Mouse (Mus musculus): ENCODE measurements around the gene Scyl2. TPM values are rescaled to one million over a fixed set of nuclear protein-coding genes. Genes with fewer than 3 reads are reported as not detected.
A peak's percentile ranks its signal among the peaks of the same experiment; 100 is the strongest.

Scyl2 gene
- polyA plus RNA-seq, 1 experiment: 7.3 TPM

DNA sequence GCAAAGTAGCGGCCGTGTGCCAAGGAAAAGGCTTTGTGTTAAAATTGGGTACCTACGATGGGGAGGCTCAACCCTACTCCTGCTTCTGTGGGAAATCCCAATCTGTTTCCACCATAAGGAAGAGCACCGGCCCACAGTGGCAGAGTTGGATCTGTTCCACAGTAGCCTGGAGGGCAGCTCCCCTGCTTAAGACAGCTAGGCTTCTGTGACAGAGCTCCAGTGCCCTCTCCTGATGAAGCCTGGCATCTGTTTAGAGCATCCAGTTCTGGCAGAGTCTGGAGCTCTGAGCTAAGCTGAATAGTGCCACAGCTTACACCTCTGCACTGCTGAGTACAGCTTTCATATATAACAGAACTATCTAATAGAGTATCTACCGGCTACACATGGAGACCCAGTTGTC lies 51.1 kb downstream of the Scyl2 start:
- no peak for DNase-seq (ENCODE audit: low read depth in 1 of 2, low spot score in 2 of 2)
- no peaks in the 10 kb centered on the region for H3K27me3 ChIP-seq (ENCODE audit: control insufficient read depth, insufficient read depth, low read length)
- TF ChIP-seq POLR2A (IDR thresholded peaks at IDR 0.05; ENCODE audit: low read depth, low read length) (no peak), CTCF (IDR thresholded peaks at IDR 0.05; ENCODE audit: extremely low read depth, insufficient read depth, insufficient read length, insufficient replicate concordance) (no peak)
- H3K4me1 ChIP-seq (ENCODE audit: control insufficient read depth, insufficient read depth, insufficient read length): no peaks in the 10 kb centered on the region
- no peak overlapping the region for H3K4me3 ChIP-seq (ENCODE audit: extremely low read depth, insufficient read depth, insufficient read length)
- H3K27ac ChIP-seq (ENCODE audit: insufficient read depth, low read length): no peak overlapping the region
- WGBS: 82% methylated on average over 5 of the region's 5 CpGs
- no peaks in the 10 kb centered on the region; the same call in none of the 2 replicates for H3K36me3 ChIP-seq (ENCODE audit: control insufficient read depth, insufficient read depth, low read length)

DNA sequence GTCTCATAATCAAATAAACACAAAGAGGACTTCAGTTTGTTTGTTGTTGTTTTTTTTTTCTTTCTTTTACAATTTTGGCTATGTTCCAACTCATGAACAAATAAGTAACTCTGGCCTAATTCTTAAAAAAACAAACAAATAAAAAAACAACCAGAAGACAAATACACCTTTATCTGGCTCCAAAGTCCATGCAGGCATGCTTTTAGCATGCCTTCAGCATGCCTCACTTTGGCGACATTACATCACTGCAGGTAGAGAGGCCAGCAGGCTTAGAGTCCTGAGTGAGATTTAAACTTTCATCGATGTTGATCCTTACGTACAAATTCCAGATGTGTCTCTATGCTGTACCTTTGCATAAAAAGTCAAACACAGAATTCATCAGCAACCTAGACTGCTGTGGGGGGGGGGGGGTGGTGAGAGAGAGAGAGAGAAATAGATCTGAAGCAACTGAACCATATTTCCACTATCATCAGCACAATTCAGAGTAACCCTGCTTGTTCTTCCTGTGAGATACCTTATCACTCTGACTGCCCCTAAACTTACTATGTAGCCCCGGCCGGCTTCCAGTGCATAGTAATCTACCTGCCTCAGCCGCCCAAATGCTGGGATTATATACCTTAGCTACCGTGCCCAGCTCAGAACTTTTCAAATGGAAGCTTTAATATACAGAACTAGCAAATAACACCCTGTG lies 52.2 kb downstream of the Scyl2 start:
- no peak for TF ChIP-seq CTCF (IDR thresholded peaks at IDR 0.05; ENCODE audit: extremely low read depth, insufficient read depth, insufficient read length, insufficient replicate concordance)
- TF ChIP-seq POLR2A (IDR thresholded peaks at IDR 0.05; ENCODE audit: low read depth, low read length): no peak
- H3K36me3 ChIP-seq (ENCODE audit: control insufficient read depth, insufficient read depth, low read length): no peaks in the 10 kb centered on the region; the same call in 1 of the 2 replicates
- no peak overlapping the region for H3K4me3 ChIP-seq (ENCODE audit: extremely low read depth, insufficient read depth, insufficient read length)
- no peak for DNase-seq (ENCODE audit: low read depth in 1 of 2, low spot score in 2 of 2)
- no peak overlapping the region for H3K27ac ChIP-seq (ENCODE audit: insufficient read depth, low read length)
- no peaks in the 10 kb centered on the region for H3K4me1 ChIP-seq (ENCODE audit: control insufficient read depth, insufficient read depth, insufficient read length)
- no peaks in the 10 kb centered on the region for H3K27me3 ChIP-seq (ENCODE audit: control insufficient read depth, insufficient read depth, low read length)
- 92% methylated on average over 7 of the region's 7 CpGs for WGBS

DNA sequence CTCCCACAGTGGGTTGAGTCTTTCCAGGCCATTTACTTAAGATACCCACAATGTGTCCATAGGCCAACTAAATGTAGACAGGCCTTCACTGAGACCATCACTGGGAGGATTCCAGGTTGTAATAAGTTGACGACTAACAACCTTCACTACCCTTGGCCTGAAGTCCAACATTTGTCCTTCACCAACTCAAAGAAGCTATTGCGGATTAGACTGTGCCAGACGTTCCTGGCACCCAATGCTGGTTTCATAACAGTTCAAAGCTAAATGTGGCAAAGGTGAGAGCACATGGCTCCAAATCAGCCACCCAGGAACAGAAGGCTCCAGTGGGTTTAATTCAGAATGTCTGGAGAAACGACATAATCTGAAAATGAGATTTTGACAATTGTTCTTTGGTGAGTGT lies 53.0 kb downstream of the Scyl2 start:
- no peak overlapping the region for H3K4me3 ChIP-seq (ENCODE audit: extremely low read depth, insufficient read depth, insufficient read length)
- no peak for DNase-seq (ENCODE audit: low read depth in 1 of 2, low spot score in 2 of 2)
- H3K36me3 ChIP-seq (ENCODE audit: control insufficient read depth, insufficient read depth, low read length): no peaks in the 10 kb centered on the region
- no peaks in the 10 kb centered on the region for H3K27me3 ChIP-seq (ENCODE audit: control insufficient read depth, insufficient read depth, low read length)
- TF ChIP-seq POLR2A (IDR thresholded peaks at IDR 0.05; ENCODE audit: low read depth, low read length) (no peak), CTCF (IDR thresholded peaks at IDR 0.05; ENCODE audit: extremely low read depth, insufficient read depth, insufficient read length, insufficient replicate concordance) (no peak)
- no peak overlapping the region for H3K27ac ChIP-seq (ENCODE audit: insufficient read depth, low read length)
- H3K4me1 ChIP-seq (ENCODE audit: control insufficient read depth, insufficient read depth, insufficient read length): no peaks in the 10 kb centered on the region
- WGBS: 92% methylated on average over 4 of the region's 4 CpGs

DNA sequence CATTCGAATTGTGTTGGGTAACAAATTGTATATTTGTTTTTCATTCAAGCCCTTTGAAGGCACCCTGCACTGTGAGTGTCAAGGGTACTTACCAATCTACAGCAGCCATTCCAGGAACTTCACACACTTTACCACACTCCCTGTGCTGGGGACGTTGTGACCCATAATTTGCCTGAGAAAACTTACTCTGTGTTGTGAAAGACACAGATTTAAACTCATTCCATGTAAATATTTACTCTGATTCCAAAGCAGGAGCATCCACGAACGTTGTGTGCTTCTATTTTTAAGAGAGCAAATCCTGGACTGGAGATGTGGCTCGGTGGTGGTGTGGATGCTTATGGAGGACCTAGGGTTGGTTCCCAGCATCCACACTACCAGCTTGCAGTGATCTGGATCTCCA lies 54.3 kb downstream of the Scyl2 start:
- H3K4me3 ChIP-seq (ENCODE audit: extremely low read depth, insufficient read depth, insufficient read length): no peak overlapping the region
- DNase-seq (ENCODE audit: low read depth in 1 of 2, low spot score in 2 of 2): no peak
- no peaks in the 10 kb centered on the region for H3K4me1 ChIP-seq (ENCODE audit: control insufficient read depth, insufficient read depth, insufficient read length)
- H3K36me3 ChIP-seq (ENCODE audit: control insufficient read depth, insufficient read depth, low read length): no peaks in the 10 kb centered on the region
- H3K27ac ChIP-seq (ENCODE audit: insufficient read depth, low read length): no peak overlapping the region
- WGBS: 77% methylated on average over 5 of the region's 5 CpGs
- TF ChIP-seq CTCF (IDR thresholded peaks at IDR 0.05; ENCODE audit: extremely low read depth, insufficient read depth, insufficient read length, insufficient replicate concordance): no peak
- no peak for TF ChIP-seq POLR2A (IDR thresholded peaks at IDR 0.05; ENCODE audit: low read depth, low read length)
- no peaks in the 10 kb centered on the region for H3K27me3 ChIP-seq (ENCODE audit: control insufficient read depth, insufficient read depth, low read length)

DNA sequence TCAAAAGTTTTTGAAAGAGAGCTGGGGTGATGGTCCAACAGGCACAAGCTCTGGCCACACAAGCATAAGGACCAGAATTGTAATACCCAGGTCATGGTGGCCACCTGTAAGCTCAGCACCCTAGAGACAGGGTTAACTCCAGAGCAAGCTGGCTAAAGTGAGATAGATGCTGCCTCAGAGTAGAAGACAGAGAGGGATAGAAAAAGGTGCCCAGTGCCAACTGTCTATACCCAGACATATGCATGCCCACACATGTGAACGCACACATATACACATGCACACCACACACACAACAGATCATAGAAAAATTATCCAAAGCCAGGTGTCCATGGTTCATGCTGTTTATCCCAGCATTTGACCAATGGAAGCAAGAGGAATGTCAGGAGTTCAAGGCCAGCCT lies 55.5 kb downstream of the Scyl2 start:
- Histone ChIP-seq H3K4me3 (ENCODE audit: extremely low read depth, insufficient read depth, insufficient read length) (no peak overlapping the region), H3K4me1 (ENCODE audit: control insufficient read depth, insufficient read depth, insufficient read length) (no peaks in the 10 kb centered on the region), H3K36me3 (ENCODE audit: control insufficient read depth, insufficient read depth, low read length) (no peaks in the 10 kb centered on the region), H3K27ac (ENCODE audit: insufficient read depth, low read length) (no peak overlapping the region), H3K27me3 (ENCODE audit: control insufficient read depth, insufficient read depth, low read length) (no peaks in the 10 kb centered on the region)
- TF ChIP-seq POLR2A (IDR thresholded peaks at IDR 0.05; ENCODE audit: low read depth, low read length) (no peak), CTCF (IDR thresholded peaks at IDR 0.05; ENCODE audit: extremely low read depth, insufficient read depth, insufficient read length, insufficient replicate concordance) (no peak)
- WGBS: 95% methylated on average over 1 of the region's 1 CpGs
- no peak for DNase-seq (ENCODE audit: low read depth in 1 of 2, low spot score in 2 of 2)

DNA sequence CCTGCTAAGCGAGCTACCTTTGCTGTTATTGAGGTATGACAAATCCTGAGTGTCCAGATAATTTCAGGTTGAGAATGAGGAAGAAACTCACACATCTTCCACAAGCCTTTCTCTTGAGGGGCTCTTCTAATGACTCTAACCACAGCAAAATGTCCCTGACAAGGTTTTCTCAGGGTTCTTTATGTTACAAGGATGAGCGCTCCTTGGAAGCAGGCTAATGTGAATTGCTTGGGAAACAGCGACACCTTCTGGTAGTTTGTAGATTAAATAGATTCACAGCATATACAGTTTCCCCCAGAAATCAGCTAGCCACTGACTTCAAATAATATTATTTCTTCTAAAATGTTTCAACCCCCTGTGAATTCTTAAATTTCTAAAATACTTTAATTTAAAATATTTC lies 56.0 kb downstream of the Scyl2 start:
- H3K36me3 ChIP-seq (ENCODE audit: control insufficient read depth, insufficient read depth, low read length): no peaks in the 10 kb centered on the region
- WGBS: 34% methylated on average over 3 of the region's 3 CpGs
- peak; percentile 33; the same call in 1 of the 2 replicates for TF ChIP-seq CTCF (IDR thresholded peaks at IDR 0.05; ENCODE audit: extremely low read depth, insufficient read depth, insufficient read length, insufficient replicate concordance)
- no peak for TF ChIP-seq POLR2A (IDR thresholded peaks at IDR 0.05; ENCODE audit: low read depth, low read length)
- DNase-seq (ENCODE audit: low read depth in 1 of 2, low spot score in 2 of 2): peak in 1 of 2 experiments; percentile 14
- H3K4me3 ChIP-seq (ENCODE audit: extremely low read depth, insufficient read depth, insufficient read length): no peak overlapping the region
- H3K27ac ChIP-seq (ENCODE audit: insufficient read depth, low read length): no peak overlapping the region
- H3K27me3 ChIP-seq (ENCODE audit: control insufficient read depth, insufficient read depth, low read length): no peaks in the 10 kb centered on the region
- H3K4me1 ChIP-seq (ENCODE audit: control insufficient read depth, insufficient read depth, insufficient read length): no peaks in the 10 kb centered on the region

DNA sequence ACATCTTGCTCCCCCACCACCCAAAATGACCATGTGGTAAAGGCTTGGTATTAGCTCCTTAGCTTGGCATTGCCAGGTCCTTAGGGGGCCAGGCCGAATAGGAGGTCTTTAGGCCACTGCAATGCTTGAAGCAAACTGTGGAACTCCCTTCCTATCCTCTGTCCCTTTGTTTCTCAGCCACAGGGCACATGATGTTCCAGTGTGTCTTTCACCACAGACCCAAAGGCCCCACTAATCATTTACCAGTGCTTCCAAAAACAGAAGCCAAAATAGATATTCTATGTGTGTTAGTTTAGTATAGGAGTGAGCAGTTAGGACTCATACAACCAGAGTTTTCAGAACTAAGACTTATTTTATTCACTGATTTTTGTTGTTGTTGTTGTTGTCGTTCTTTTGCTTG lies 59.4 kb downstream of the Scyl2 start:
- TF ChIP-seq POLR2A (IDR thresholded peaks at IDR 0.05; ENCODE audit: low read depth, low read length): no peak
- no peak for TF ChIP-seq CTCF (IDR thresholded peaks at IDR 0.05; ENCODE audit: extremely low read depth, insufficient read depth, insufficient read length, insufficient replicate concordance)
- WGBS: 87% methylated on average over 2 of the region's 2 CpGs
- H3K27me3 ChIP-seq (ENCODE audit: control insufficient read depth, insufficient read depth, low read length): no peaks in the 10 kb centered on the region
- no peak for DNase-seq (ENCODE audit: low read depth in 1 of 2, low spot score in 2 of 2)
- no peak overlapping the region for H3K4me3 ChIP-seq (ENCODE audit: extremely low read depth, insufficient read depth, insufficient read length)
- H3K4me1 ChIP-seq (ENCODE audit: control insufficient read depth, insufficient read depth, insufficient read length): no peaks in the 10 kb centered on the region
- H3K27ac ChIP-seq (ENCODE audit: insufficient read depth, low read length): no peak overlapping the region
- no peaks in the 10 kb centered on the region for H3K36me3 ChIP-seq (ENCODE audit: control insufficient read depth, insufficient read depth, low read length)
